Mouse (Mus musculus): ENCODE measurements around the gene Bckdhb. TPM values are rescaled to one million over a fixed set of nuclear protein-coding genes. Genes with fewer than 3 reads are reported as not detected.

Gene Bckdhb
- total and polyA plus RNA-seq, 3 experiments = 10.6 to 20.3 (median 12.0) TPM

DNA sequence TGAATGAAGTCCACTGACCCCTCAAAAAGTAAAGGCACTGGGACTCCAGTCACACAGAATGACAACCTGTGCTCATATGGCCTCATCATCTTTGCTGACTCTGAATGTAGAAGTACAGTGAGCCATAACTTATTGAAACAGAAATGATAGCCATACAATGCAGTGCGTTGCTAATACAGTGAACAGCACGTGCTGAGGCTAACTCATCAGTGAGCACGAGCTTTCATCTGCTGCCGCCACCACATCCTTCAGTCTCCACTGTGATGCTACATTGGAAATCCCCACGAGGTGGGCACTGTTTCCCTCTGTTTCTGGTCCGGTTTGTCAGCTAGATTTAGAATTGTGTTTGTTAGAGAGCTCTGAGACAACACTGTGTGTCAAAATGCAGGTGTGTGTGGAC, 205.4 kb downstream of the Bckdhb start:
- H3K36me3 ChIP-seq (replicated peaks in 1 of 2; ENCODE audit: control insufficient read depth in 1 of 2, insufficient read depth in 1 of 2, low read length in 1 of 2) = no peaks in the 10 kb centered on the region
- no peak overlapping the region for H3K27ac ChIP-seq (ENCODE audit: insufficient read depth, low read depth)
- no peaks in the 10 kb centered on the region for H3K9me3 ChIP-seq (replicated peaks; ENCODE audit: low read length)
- peaks cover 8 to 11% of the 10 kb centered on the region in 2 experiments for H3K4me1 ChIP-seq (ENCODE audit: control insufficient read depth in 1 of 2, insufficient read depth in 2 of 2)
- no peak overlapping the region for H3K4me3 ChIP-seq (replicated peaks in 1 of 3; ENCODE audit: low read depth in 2 of 3, low read length in 2 of 3, poor library complexity in 1 of 3)
- no peak for DNase-seq (ENCODE audit: extremely low read depth)
- TF ChIP-seq MAFK (IDR thresholded peaks at IDR 0.05; ENCODE audit: insufficient replicate concordance, low read length) (no peak), MYC (IDR thresholded peaks at IDR 0.05; ENCODE audit: low read depth, low read length) (peak; percentile 21; the same call in 1 of the 2 replicates), BHLHE40 (IDR thresholded peaks at IDR 0.05; ENCODE audit: low read depth, low read length) (peak; percentile 91)
- no peaks in the 10 kb centered on the region for H3K79me2 ChIP-seq (replicated peaks; ENCODE audit: control insufficient read depth, extremely low read depth, insufficient read depth, poor library complexity, severe bottlenecking)
- H3K9ac ChIP-seq (ENCODE audit: insufficient read depth, low read depth) = no peak overlapping the region
- in situ Hi-C loops (cut with MboI; ENCODE audit: low pct_ligation_motif_present, low pct_unique_long_range_greater_than_20kb, low sequenced_read_pairs) (no loop called here), dilution Hi-C loops (cut with MboI; ENCODE audit: extremely low pct_ligation_motif_present, extremely low pct_unique_long_range_greater_than_20kb, low sequenced_read_pairs) (no loop called here)
- peak overlapping the region; percentile 32; the same call in 1 of the 2 replicates for H3K4me2 ChIP-seq (ENCODE audit: insufficient read depth, low read depth, poor library complexity, severe bottlenecking)
- H3K27me3 ChIP-seq (replicated peaks) = no peaks in the 10 kb centered on the region

DNA sequence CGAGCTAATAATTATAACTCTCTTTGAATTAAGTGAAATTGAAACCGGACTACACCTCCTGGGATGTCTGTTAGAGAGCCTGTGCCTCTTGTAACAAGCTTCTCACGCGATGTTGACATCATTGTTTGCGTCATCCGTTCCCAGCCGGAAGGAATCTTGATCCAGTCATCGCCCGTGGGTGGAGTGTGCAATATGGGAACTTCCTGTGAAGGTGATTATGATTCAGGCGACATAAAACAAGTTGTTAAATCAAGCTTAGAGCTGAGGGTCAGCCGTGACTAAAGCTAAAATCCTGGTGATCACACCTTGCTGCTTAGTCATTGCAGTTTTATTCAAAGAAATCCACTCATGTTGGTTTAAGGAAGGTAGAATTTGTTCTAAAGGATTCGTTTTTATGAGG, 210.1 kb downstream of the Bckdhb start:
- H3K4me1 ChIP-seq (ENCODE audit: control insufficient read depth in 1 of 2, insufficient read depth in 2 of 2) = peaks cover 8% of the 10 kb centered on the region in 2 experiments
- no peak overlapping the region for H3K4me2 ChIP-seq (ENCODE audit: insufficient read depth, low read depth, poor library complexity, severe bottlenecking)
- dilution Hi-C loops (cut with MboI; ENCODE audit: extremely low pct_ligation_motif_present, extremely low pct_unique_long_range_greater_than_20kb, low sequenced_read_pairs) = no loop called here
- no peaks in the 10 kb centered on the region for H3K36me3 ChIP-seq (replicated peaks in 1 of 2; ENCODE audit: control insufficient read depth in 1 of 2, insufficient read depth in 1 of 2, low read length in 1 of 2)
- in situ Hi-C loops (cut with MboI; ENCODE audit: low pct_ligation_motif_present, low pct_unique_long_range_greater_than_20kb, low sequenced_read_pairs) = no loop called here
- H3K27ac ChIP-seq (ENCODE audit: insufficient read depth, low read depth) = no peak overlapping the region
- H3K79me2 ChIP-seq (replicated peaks; ENCODE audit: control insufficient read depth, extremely low read depth, insufficient read depth, poor library complexity, severe bottlenecking) = no peaks in the 10 kb centered on the region
- DNase-seq (ENCODE audit: extremely low read depth) = no peak
- TF ChIP-seq E2F4 (IDR thresholded peaks at IDR 0.05; ENCODE audit: insufficient replicate concordance, low read depth, low read length) = no peak
- no peak for TF ChIP-seq SIN3A (IDR thresholded peaks at IDR 0.05; ENCODE audit: low read length)
- no peak for TF ChIP-seq NELFE (IDR thresholded peaks at IDR 0.05; ENCODE audit: low read depth, low read length)
- TF ChIP-seq CHD1 (IDR thresholded peaks at IDR 0.05; ENCODE audit: low read depth, low read length) = no peak
- no peak overlapping the region for H3K4me3 ChIP-seq (replicated peaks in 1 of 3; ENCODE audit: low read depth in 2 of 3, low read length in 2 of 3, poor library complexity in 1 of 3)
- no peak overlapping the region for H3K9ac ChIP-seq (ENCODE audit: insufficient read depth, low read depth)
- no peaks in the 10 kb centered on the region for H3K9me3 ChIP-seq (replicated peaks; ENCODE audit: low read length)
- H3K27me3 ChIP-seq (replicated peaks) = no peaks in the 10 kb centered on the region

GRCm38 (mm10) chr9:84137192-84137591, 212.2 kb downstream of the Bckdhb start:
- H3K4me3 ChIP-seq (replicated peaks in 1 of 3; ENCODE audit: low read depth in 2 of 3, low read length in 2 of 3, poor library complexity in 1 of 3) = no peak overlapping the region
- no peaks in the 10 kb centered on the region for H3K36me3 ChIP-seq (replicated peaks in 1 of 2; ENCODE audit: control insufficient read depth in 1 of 2, insufficient read depth in 1 of 2, low read length in 1 of 2)
- H3K9me3 ChIP-seq (replicated peaks; ENCODE audit: low read length) = no peaks in the 10 kb centered on the region
- no peaks in the 10 kb centered on the region for H3K4me1 ChIP-seq (ENCODE audit: control insufficient read depth in 1 of 2, insufficient read depth in 2 of 2)
- dilution Hi-C loops (cut with MboI; ENCODE audit: extremely low pct_ligation_motif_present, extremely low pct_unique_long_range_greater_than_20kb, low sequenced_read_pairs) (no loop called here), in situ Hi-C loops (cut with MboI; ENCODE audit: low pct_ligation_motif_present, low pct_unique_long_range_greater_than_20kb, low sequenced_read_pairs) (no loop called here)
- H3K9ac ChIP-seq (ENCODE audit: insufficient read depth, low read depth) = no peak overlapping the region
- no peak overlapping the region for H3K27ac ChIP-seq (ENCODE audit: insufficient read depth, low read depth)
- no peaks in the 10 kb centered on the region for H3K27me3 ChIP-seq (replicated peaks)
- no peaks in the 10 kb centered on the region for H3K79me2 ChIP-seq (replicated peaks; ENCODE audit: control insufficient read depth, extremely low read depth, insufficient read depth, poor library complexity, severe bottlenecking)
- no peak for DNase-seq (ENCODE audit: extremely low read depth)
- H3K4me2 ChIP-seq (ENCODE audit: insufficient read depth, low read depth, poor library complexity, severe bottlenecking) = no peak overlapping the region
- TF ChIP-seq MAFK (IDR thresholded peaks at IDR 0.05; ENCODE audit: insufficient replicate concordance, low read length) (no peak), ZNF384 (IDR thresholded peaks at IDR 0.05; ENCODE audit: low read depth, low read length) (no peak), USF1 (IDR thresholded peaks at IDR 0.05; ENCODE audit: low read depth, low read length) (no peak), TCF12 (IDR thresholded peaks at IDR 0.05; ENCODE audit: low read depth, low read length) (no peak)
